Mouse (Mus musculus): Measurements from ENCODE around the gene Gria3. TPM values are rescaled to one million over a fixed set of nuclear protein-coding genes. Genes with fewer than 3 reads are reported as not detected.

Gene Gria3
- polyA plus RNA-seq, 1 experiment = 8.1 TPM

- TF ChIP-seq EP300 (IDR thresholded peaks at IDR 0.05; ENCODE audit: insufficient read depth, low read depth, low read length) (no peak), POLR2A (IDR thresholded peaks at IDR 0.05; ENCODE audit: insufficient read depth, low read length) (no peak), CTCF (IDR thresholded peaks at IDR 0.05; ENCODE audit: low read depth, low read length) (no peak)
- no peaks in the 10 kb centered on the region for H3K4me1 ChIP-seq (ENCODE audit: control insufficient read depth, insufficient read depth, low read length)
- no peaks in the 10 kb centered on the region for H3K36me3 ChIP-seq (ENCODE audit: control insufficient read depth, insufficient read depth, low read length, poor library complexity, severe bottlenecking)
- H3K9me3 ChIP-seq (replicated peaks; ENCODE audit: control insufficient read depth, insufficient read depth, low read length, poor library complexity, severe bottlenecking) = no peaks in the 10 kb centered on the region
- no peak overlapping the region for H3K27ac ChIP-seq (ENCODE audit: insufficient read depth, low read length)
- H3K27me3 ChIP-seq (ENCODE audit: control insufficient read depth, insufficient read depth, low read length, poor library complexity, severe bottlenecking) = no peaks in the 10 kb centered on the region
- no peak overlapping the region for H3K9ac ChIP-seq (ENCODE audit: low read depth, poor library complexity, severe bottlenecking)
- H3K4me3 ChIP-seq (ENCODE audit: low read depth, low read length) = no peak overlapping the region
Observed at GRCm38 (mm10) chrX:41438841-41439240, 38.2 kb downstream of the Gria3 start.

- Histone ChIP-seq H3K4me3 (ENCODE audit: low read depth, low read length) (no peak overlapping the region), H3K9me3 (replicated peaks; ENCODE audit: control insufficient read depth, insufficient read depth, low read length, poor library complexity, severe bottlenecking) (no peaks in the 10 kb centered on the region), H3K27ac (ENCODE audit: insufficient read depth, low read length) (no peak overlapping the region), H3K27me3 (ENCODE audit: control insufficient read depth, insufficient read depth, low read length, poor library complexity, severe bottlenecking) (no peaks in the 10 kb centered on the region), H3K9ac (ENCODE audit: low read depth, poor library complexity, severe bottlenecking) (no peak overlapping the region), H3K36me3 (ENCODE audit: control insufficient read depth, insufficient read depth, low read length, poor library complexity, severe bottlenecking) (no peaks in the 10 kb centered on the region), H3K4me1 (ENCODE audit: control insufficient read depth, insufficient read depth, low read length) (no peaks in the 10 kb centered on the region)
- TF ChIP-seq CTCF (IDR thresholded peaks at IDR 0.05; ENCODE audit: low read depth, low read length) (no peak), POLR2A (IDR thresholded peaks at IDR 0.05; ENCODE audit: insufficient read depth, low read length) (no peak), EP300 (IDR thresholded peaks at IDR 0.05; ENCODE audit: insufficient read depth, low read depth, low read length) (no peak)
Observed at GRCm38 (mm10) chrX:41448876-41449275, 48.2 kb downstream of the Gria3 start.

- Histone ChIP-seq H3K36me3 (ENCODE audit: control insufficient read depth, insufficient read depth, low read length, poor library complexity, severe bottlenecking) (no peaks in the 10 kb centered on the region), H3K27me3 (ENCODE audit: control insufficient read depth, insufficient read depth, low read length, poor library complexity, severe bottlenecking) (no peaks in the 10 kb centered on the region), H3K9ac (ENCODE audit: low read depth, poor library complexity, severe bottlenecking) (no peak overlapping the region), H3K4me1 (ENCODE audit: control insufficient read depth, insufficient read depth, low read length) (no peaks in the 10 kb centered on the region), H3K9me3 (replicated peaks; ENCODE audit: control insufficient read depth, insufficient read depth, low read length, poor library complexity, severe bottlenecking) (no peaks in the 10 kb centered on the region), H3K4me3 (ENCODE audit: low read depth, low read length) (no peak overlapping the region), H3K27ac (ENCODE audit: insufficient read depth, low read length) (no peak overlapping the region)
- no peak for TF ChIP-seq POLR2A (IDR thresholded peaks at IDR 0.05; ENCODE audit: insufficient read depth, low read length)
- TF ChIP-seq CTCF (IDR thresholded peaks at IDR 0.05; ENCODE audit: low read depth, low read length) = no peak
- no peak for TF ChIP-seq EP300 (IDR thresholded peaks at IDR 0.05; ENCODE audit: insufficient read depth, low read depth, low read length)
Observed at GRCm38 (mm10) chrX:41477486-41477885, 76.8 kb downstream of the Gria3 start.

- H3K36me3 ChIP-seq (ENCODE audit: control insufficient read depth, insufficient read depth, low read length, poor library complexity, severe bottlenecking) = no peaks in the 10 kb centered on the region
- no peaks in the 10 kb centered on the region for H3K27me3 ChIP-seq (ENCODE audit: control insufficient read depth, insufficient read depth, low read length, poor library complexity, severe bottlenecking)
- H3K4me3 ChIP-seq (ENCODE audit: low read depth, low read length) = no peak overlapping the region
- TF ChIP-seq CTCF (IDR thresholded peaks at IDR 0.05; ENCODE audit: low read depth, low read length) (no peak), EP300 (IDR thresholded peaks at IDR 0.05; ENCODE audit: insufficient read depth, low read depth, low read length) (no peak), POLR2A (IDR thresholded peaks at IDR 0.05; ENCODE audit: insufficient read depth, low read length) (no peak)
- H3K9me3 ChIP-seq (replicated peaks; ENCODE audit: control insufficient read depth, insufficient read depth, low read length, poor library complexity, severe bottlenecking) = no peaks in the 10 kb centered on the region
- no peak overlapping the region for H3K9ac ChIP-seq (ENCODE audit: low read depth, poor library complexity, severe bottlenecking)
- H3K27ac ChIP-seq (ENCODE audit: insufficient read depth, low read length) = no peak overlapping the region
- no peaks in the 10 kb centered on the region for H3K4me1 ChIP-seq (ENCODE audit: control insufficient read depth, insufficient read depth, low read length)
Observed at GRCm38 (mm10) chrX:41496528-41496927, 95.9 kb downstream of the Gria3 start.

- Histone ChIP-seq H3K27me3 (ENCODE audit: control insufficient read depth, insufficient read depth, low read length, poor library complexity, severe bottlenecking) (no peaks in the 10 kb centered on the region), H3K27ac (ENCODE audit: insufficient read depth, low read length) (no peak overlapping the region), H3K4me3 (ENCODE audit: low read depth, low read length) (no peak overlapping the region), H3K9me3 (replicated peaks; ENCODE audit: control insufficient read depth, insufficient read depth, low read length, poor library complexity, severe bottlenecking) (no peaks in the 10 kb centered on the region), H3K4me1 (ENCODE audit: control insufficient read depth, insufficient read depth, low read length) (no peaks in the 10 kb centered on the region), H3K36me3 (ENCODE audit: control insufficient read depth, insufficient read depth, low read length, poor library complexity, severe bottlenecking) (no peaks in the 10 kb centered on the region), H3K9ac (ENCODE audit: low read depth, poor library complexity, severe bottlenecking) (no peak overlapping the region)
- TF ChIP-seq EP300 (IDR thresholded peaks at IDR 0.05; ENCODE audit: insufficient read depth, low read depth, low read length) = no peak
- TF ChIP-seq CTCF (IDR thresholded peaks at IDR 0.05; ENCODE audit: low read depth, low read length) = no peak
- TF ChIP-seq POLR2A (IDR thresholded peaks at IDR 0.05; ENCODE audit: insufficient read depth, low read length) = no peak
Observed at GRCm38 (mm10) chrX:41505371-41505770, 104.7 kb downstream of the Gria3 start.

- TF ChIP-seq POLR2A (IDR thresholded peaks at IDR 0.05; ENCODE audit: insufficient read depth, low read length) (no peak), EP300 (IDR thresholded peaks at IDR 0.05; ENCODE audit: insufficient read depth, low read depth, low read length) (no peak), CTCF (IDR thresholded peaks at IDR 0.05; ENCODE audit: low read depth, low read length) (no peak)
- Histone ChIP-seq H3K27me3 (ENCODE audit: control insufficient read depth, insufficient read depth, low read length, poor library complexity, severe bottlenecking) (no peaks in the 10 kb centered on the region), H3K36me3 (ENCODE audit: control insufficient read depth, insufficient read depth, low read length, poor library complexity, severe bottlenecking) (no peaks in the 10 kb centered on the region), H3K4me3 (ENCODE audit: low read depth, low read length) (no peak overlapping the region), H3K27ac (ENCODE audit: insufficient read depth, low read length) (no peak overlapping the region), H3K9me3 (replicated peaks; ENCODE audit: control insufficient read depth, insufficient read depth, low read length, poor library complexity, severe bottlenecking) (no peaks in the 10 kb centered on the region), H3K4me1 (ENCODE audit: control insufficient read depth, insufficient read depth, low read length) (no peaks in the 10 kb centered on the region), H3K9ac (ENCODE audit: low read depth, poor library complexity, severe bottlenecking) (no peak overlapping the region)
Observed at GRCm38 (mm10) chrX:41507959-41508358, 107.3 kb downstream of the Gria3 start.

Data from ES-Bruce4 (cell line).